Mouse (Mus musculus): ENCODE results near the gene Keap1. TPM values are rescaled to one million over a fixed set of nuclear protein-coding genes. Genes with fewer than 3 reads are reported as not detected.
"Not testable (repeated sequence)": the region's sequence is repeated elsewhere in the genome, so short reads cannot be mapped to it uniquely, and the experiment has no call there.

Keap1 gene
- polyA plus RNA-seq, 1 experiment, result 36.8 TPM

- DNase-seq (ENCODE audit: low spot score), result no peak
These were observed 22.7 kb upstream of the Keap1 start for GRCm38 (mm10) chr9:21261831-21262230.

GRCm38 (mm10) chr9:21260491-21261040 lies 21.4 kb upstream of the Keap1 start:
- DNase-seq (ENCODE audit: low spot score), result no peak

- DNase-seq (ENCODE audit: low spot score), result not testable (repeated sequence)
These were observed 17.2 kb upstream of the Keap1 start for GRCm38 (mm10) chr9:21256349-21256748.

- DNase-seq (ENCODE audit: low spot score), result no peak
These were observed 15.5 kb upstream of the Keap1 start for GRCm38 (mm10) chr9:21254690-21255089.

GRCm38 (mm10) chr9:21251116-21251735 lies 12.1 kb upstream of the Keap1 start:
- no peak for DNase-seq (ENCODE audit: low spot score)

- DNase-seq (ENCODE audit: low spot score), result no peak
These were observed 11.3 kb upstream of the Keap1 start for GRCm38 (mm10) chr9:21250509-21250908.

- DNase-seq (ENCODE audit: low spot score), result no peak
These were observed 10.7 kb upstream of the Keap1 start for GRCm38 (mm10) chr9:21249629-21250508.

GRCm38 (mm10) chr9:21248326-21248725 lies 9.2 kb upstream of the Keap1 start, which contains the start of gene S1pr5:
S1pr5 (minus strand) TSS chr9:21248443.
- no peak for DNase-seq (ENCODE audit: low spot score)

GRCm38 (mm10) chr9:21246342-21246741 lies 7.2 kb upstream of the Keap1 start:
- DNase-seq (ENCODE audit: low spot score), result no peak

- no peak for DNase-seq (ENCODE audit: low spot score)
These were observed 5.9 kb upstream of the Keap1 start for GRCm38 (mm10) chr9:21245113-21245487.

- DNase-seq (ENCODE audit: low spot score), result no peak
These were observed 5.4 kb upstream of the Keap1 start for GRCm38 (mm10) chr9:21244428-21245112.

- DNase-seq (ENCODE audit: low spot score), result no peak
These were observed 4.8 kb upstream of the Keap1 start for GRCm38 (mm10) chr9:21243826-21244427.

GRCm38 (mm10) chr9:21241343-21241742 lies 2.2 kb upstream of the Keap1 start:
- DNase-seq (ENCODE audit: low spot score), result no peak

- DNase-seq (ENCODE audit: low spot score), result no peak
These were observed 296 bp upstream of the Keap1 start for GRCm38 (mm10) chr9:21239465-21239848.

GRCm38 (mm10) chr9:21238004-21238732 lies 993 bp downstream of the Keap1 start:
- DNase-seq (ENCODE audit: low spot score), result no peak

GRCm38 (mm10) chr9:21237368-21238003 lies 1.7 kb downstream of the Keap1 start:
- no peak for DNase-seq (ENCODE audit: low spot score)

GRCm38 (mm10) chr9:21236991-21237367 lies 2.2 kb downstream of the Keap1 start:
- DNase-seq (ENCODE audit: low spot score), result no peak

GRCm38 (mm10) chr9:21235341-21235740 lies 3.8 kb downstream of the Keap1 start:
- DNase-seq (ENCODE audit: low spot score), result no peak

- DNase-seq (ENCODE audit: low spot score), result no peak
These were observed 5.4 kb downstream of the Keap1 start for GRCm38 (mm10) chr9:21233805-21234204.

GRCm38 (mm10) chr9:21233366-21233765 lies 5.8 kb downstream of the Keap1 start:
- no peak for DNase-seq (ENCODE audit: low spot score)

- DNase-seq (ENCODE audit: low spot score), result no peak
These were observed 6.3 kb downstream of the Keap1 start for GRCm38 (mm10) chr9:21232867-21233266.

Data from urinary bladder, adult 2 months (tissue).